Mouse (Mus musculus) kidney, adult 18-20 months (tissue): Measurements from ENCODE around the gene Chrne.
A peak's percentile ranks its signal among the peaks of the same experiment; 100 is the strongest.

ENCODE experiments used
- DNase-seq: peaks from one replicate; pipeline ENCODE4 v3.0.0; 2021

Gene Chrne

DNA sequence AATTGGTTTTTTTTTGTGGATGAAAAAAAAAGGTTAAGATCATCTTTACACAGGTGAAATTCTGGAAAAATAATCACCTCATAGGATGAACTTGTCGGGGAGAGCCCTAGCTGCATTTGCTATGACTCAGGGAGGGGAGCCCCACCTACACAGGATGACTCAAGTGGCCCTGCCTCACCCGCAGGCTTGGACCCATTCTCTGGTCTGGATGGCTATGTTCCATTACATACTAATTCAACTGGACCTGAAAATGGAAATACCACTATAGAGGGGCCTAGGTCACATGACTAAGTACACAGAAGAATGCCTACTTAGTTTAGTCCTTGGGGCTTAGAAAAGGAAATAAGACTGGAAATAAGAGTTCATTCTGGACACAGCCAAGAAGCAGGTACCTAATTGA lies 32.4 kb upstream of the Chrne start:
- DNase-seq: no peak

GRCm38 (mm10) chr11:70650322-70651175 lies 31.5 kb upstream of the Chrne start:
- no peak for DNase-seq

- no peak for DNase-seq
Measured at GRCm38 (mm10) chr11:70649185-70649734, 30.2 kb upstream of the Chrne start.

- no peak for DNase-seq
Measured at GRCm38 (mm10) chr11:70648512-70648911, 29.5 kb upstream of the Chrne start.

GRCm38 (mm10) chr11:70647716-70648420 lies 28.9 kb upstream of the Chrne start:
- DNase-seq: peak; percentile 47

DNA sequence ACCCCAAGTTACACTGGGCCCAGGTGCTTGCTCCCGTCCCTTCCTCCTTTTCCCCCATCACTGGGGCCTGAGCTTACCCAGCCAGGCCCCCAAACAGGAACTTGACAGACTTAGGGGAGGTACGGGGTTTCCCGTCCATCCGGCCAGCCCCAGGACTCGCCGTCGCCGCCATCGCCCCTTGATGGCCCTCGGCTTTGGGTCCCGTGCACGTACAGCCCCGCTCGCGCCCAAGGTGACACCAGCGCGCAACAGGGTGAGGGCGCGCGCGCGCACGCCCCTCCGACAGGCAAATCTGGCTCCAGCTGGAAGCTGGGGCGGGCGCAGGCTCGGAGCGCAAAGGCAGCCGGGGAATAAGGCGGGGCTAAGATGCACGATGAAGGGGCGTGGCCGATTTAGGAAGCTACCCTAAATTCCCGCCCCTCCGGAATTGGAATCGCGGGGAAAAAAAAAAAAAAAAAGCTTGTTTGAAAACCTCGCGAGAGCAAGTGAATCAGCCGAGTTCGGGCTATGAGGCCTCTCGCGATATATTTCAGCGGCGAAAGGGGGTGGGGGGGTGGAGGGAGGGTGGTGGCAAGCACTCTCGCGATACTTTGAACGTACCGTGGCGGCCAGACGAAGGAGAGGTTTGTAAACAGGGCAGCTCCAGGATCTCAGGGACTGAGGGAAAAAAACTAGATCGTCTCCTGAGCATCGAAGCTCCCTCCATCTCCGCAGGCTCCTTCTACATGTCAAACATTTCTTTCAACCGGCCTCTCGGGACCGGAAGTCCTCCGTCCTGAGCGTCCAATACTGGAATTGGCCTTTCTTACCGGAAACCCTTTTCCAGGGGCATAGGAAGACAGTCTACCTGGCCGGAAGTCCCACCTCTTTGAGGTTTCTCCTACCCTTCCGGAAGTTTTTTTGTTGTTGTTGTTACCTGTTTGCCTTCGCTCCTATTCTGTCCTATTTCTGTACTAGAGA lies 28.0 kb upstream of the Chrne start, which contains the start of the genes Rnf167 and Slc25a11:
Gene Rnf167 (plus strand): TSS at position 545 of the 960 bp plus-strand sequence.
Gene Slc25a11 (minus strand): TSS at position 789 of the 960 bp plus-strand sequence.
- DNase-seq: peak; percentile 96

GRCm38 (mm10) chr11:70646259-70646555 lies 27.2 kb upstream of the Chrne start:
- DNase-seq: peak; percentile 45

GRCm38 (mm10) chr11:70645461-70646258 lies 26.6 kb upstream of the Chrne start:
- DNase-seq: no peak

DNA sequence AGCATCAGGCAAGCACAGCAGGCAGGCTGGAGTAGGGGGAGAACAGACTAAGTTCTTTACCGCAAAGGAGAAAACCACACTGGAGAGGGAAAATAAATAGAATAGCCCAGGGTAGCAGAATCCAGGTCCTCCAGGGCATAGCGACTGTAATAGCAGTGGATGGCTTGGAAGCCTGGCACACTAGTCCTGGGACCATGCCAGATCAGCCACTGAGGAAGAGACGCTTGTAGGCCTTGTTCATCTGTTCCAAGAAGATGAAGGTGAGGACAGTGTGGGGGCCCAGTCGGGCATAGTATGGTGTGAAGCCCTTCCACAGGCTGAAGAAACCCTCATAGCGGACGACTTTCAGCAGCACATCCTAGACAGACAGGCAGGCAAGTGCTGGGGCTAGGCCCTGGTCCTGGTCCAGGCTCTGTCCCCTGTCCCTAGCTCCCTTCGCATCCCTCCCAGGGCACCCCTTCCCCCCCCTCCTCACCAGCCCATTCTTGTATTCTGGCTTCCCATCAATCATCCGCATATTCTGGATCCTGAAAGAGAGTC lies 25.6 kb upstream of the Chrne start:
- no peak for DNase-seq

DNA sequence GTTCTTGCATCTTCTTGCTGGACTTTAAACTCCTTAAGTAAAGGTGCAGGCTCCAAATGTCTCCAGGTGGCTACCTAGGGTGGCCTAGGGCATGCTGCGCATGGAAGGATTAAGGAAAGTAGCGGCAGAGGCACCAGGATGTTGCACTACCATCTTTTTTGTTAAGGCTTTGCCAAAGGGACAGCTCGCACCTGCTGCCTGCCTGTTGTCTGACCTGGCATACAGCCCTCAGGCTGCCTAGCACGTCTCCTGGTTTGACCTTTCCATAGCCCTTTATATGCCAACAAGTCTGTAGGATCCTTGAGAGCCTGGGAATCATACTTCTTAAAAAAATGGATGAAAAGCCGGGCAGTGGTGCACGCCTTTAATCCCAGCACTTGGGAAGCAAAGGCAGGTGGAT lies 24.0 kb upstream of the Chrne start:
- no peak for DNase-seq

DNA sequence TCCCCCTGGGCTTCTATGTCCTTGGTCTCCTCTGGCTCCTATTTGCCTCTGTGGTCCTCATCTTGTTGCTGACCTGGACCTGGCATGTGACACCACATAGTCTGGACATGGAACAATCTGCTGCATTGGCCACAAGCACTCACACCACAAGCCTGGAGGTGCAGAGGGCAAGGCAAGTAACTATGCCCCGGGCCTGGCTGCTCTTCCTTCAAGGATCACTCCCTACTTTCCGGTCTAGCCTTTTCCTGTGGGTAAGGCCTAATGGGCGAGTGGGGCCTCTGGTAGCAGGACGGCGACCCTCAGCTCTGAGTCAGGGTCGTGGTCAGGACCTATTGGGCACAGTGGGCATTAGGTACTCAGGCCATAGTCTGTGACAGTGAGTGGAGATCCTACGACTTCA lies 22.2 kb upstream of the Chrne start:
- DNase-seq: no peak

DNA sequence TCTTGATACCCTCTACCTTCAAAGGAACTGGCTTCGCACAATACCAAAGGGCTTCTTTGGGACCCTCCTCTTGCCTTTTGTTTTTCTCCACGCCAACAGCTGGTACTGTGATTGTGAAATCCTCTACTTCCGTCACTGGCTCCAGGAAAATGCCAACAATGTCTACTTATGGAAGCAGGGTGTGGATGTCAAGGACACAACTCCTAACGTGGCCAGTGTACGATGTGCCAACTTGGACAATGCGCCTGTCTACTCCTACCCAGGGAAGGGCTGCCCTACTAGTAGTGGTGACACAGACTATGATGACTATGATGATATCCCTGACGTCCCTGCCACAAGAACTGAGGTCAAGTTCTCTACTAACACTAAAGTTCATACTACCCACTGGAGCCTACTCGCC lies 21.0 kb upstream of the Chrne start:
- DNase-seq: no peak

GRCm38 (mm10) chr11:70638714-70639278 lies 19.8 kb upstream of the Chrne start, which contains the start of gene Gp1ba:
Gene Gp1ba, plus strand, starts transcription at chr11:70639122.
- no peak for DNase-seq

DNA sequence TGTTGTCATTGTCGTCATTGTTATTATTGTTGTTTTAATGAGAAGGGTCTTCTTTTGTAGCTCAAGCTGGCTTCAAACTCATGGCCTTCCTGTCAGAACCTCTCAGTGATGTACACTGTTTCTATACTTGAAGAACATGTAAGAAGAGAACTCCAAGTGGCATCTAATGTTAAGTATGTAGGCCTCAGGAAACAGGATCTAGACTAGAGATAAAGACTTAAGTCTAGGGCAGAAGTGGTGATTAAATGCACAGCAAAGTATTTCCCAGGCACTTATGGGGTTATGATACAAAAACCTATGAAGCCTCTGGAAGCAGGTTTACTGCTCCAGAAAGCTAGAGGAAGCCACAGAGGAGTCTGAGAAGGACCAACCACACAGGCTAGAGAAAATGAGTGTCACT lies 19.3 kb upstream of the Chrne start:
- no peak for DNase-seq

DNA sequence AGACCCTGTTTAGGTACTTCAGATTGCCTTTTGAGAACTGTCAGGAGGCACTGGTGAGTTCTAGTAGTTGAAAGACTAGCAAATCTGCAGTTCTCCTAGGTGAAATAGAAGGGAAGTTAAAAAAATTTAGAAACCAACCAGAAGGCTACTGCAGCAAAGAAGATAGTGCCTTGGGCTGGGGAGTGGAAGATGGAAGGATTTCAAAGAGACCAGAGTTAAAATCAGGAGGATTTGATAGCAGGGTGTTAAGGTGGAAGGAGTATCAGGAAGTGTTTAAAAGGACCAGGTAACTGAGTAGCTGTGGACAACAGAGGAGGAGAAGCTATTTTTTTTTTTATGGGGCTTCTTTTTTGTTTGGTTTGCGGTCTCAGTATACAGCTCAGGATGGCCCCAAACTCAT lies 18.7 kb upstream of the Chrne start:
- DNase-seq: no peak

- DNase-seq: no peak
Measured at GRCm38 (mm10) chr11:70635601-70636000, 16.6 kb upstream of the Chrne start.

GRCm38 (mm10) chr11:70630129-70630528 lies 11.1 kb upstream of the Chrne start:
- DNase-seq: peak; percentile 50

DNA sequence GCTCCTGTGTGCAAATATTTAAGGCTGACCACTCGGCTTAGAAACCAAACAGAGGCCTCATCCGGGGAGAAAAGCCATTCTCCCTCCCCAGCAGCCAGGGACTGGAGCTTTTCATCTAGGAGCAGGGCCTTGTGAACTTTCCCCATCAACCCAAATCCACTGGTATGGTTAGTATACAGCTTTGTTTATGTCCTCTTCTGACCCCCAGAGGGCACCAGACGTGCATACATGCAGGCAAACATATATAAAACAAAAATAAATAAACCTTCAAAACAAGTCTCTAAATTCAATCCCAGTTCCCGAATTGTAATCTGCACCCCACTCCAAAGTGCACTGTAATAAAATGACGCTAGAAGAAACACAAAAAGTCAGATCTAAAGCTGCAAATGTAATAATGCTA lies 10.5 kb upstream of the Chrne start:
- DNase-seq: no peak

GRCm38 (mm10) chr11:70628431-70628830 lies 9.4 kb upstream of the Chrne start:
- no peak for DNase-seq

DNA sequence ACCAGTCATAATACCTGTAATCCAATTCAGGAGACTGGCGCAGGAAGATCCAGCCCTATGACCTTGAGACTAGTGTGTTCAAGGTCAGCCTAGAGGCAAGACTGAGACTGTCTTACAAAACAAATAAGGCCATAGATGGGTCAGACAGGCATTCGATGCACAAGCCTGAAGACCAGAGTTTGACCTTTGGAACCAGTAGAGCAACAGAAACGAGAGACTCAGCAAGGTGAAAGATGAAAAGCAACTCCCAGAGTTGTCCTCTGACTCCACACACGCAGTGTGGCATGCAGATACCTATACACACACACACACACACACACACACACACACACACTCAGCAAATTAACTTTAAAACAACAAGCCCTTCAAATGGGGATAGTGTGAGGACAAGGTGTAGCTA lies 7.9 kb upstream of the Chrne start:
- no peak for DNase-seq

- DNase-seq: peak; percentile 60
Measured at GRCm38 (mm10) chr11:70625473-70625872, 6.5 kb upstream of the Chrne start.
